Mouse (Mus musculus): ENCODE measurements around the gene C77080. TPM values are rescaled to one million over a fixed set of nuclear protein-coding genes. Genes with fewer than 3 reads are reported as not detected.

C77080 gene
- polyA plus RNA-seq, 1 experiment, result 1.9 TPM

DNA sequence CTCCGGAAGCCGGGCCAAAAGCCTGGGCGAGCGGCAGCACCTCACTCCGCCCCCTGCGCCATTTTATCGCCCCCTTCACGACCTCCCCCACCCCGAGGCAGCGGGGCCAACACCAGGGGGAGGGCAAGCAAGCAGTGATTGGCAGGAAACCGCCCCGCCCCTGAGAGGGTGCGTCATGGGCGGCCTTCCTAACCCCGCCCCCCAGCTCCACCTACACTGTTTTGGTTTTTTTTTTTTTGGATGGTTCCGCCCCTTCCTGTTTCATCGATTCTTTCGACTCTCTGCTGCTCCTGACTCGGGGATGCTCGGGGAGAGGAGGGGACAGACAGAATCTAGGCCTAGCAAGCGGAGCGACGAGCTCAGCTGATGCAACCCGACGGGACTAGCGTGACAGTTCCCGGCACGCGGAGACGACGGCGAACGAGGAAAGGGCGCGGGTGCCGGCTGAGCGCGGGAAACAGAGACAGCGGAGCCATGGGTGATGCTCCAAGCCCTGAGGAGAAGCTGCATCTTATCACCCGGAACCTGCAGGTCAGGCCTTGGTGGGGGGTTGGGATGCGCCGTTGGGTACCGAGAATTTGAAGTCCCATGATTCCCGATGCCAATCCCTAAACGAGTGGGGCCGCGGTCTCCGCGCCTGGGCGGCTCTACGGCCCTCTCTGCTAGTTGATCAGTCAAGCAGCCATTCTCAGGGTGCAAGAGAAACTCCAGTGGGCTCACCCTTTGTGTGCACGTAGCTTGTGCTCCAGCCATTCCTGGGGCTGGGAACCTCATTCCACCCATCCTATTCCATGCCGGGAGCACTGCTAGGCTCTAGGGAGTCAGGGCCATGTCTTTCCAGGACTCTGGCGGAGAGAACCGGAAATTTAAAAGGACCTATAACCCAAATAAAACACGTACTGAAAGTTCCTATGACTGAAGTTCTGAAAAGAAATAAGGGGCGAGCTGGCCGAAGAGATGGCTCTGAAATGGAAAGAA, 71.4 kb downstream of the C77080 start, which contains the start of the genes S100pbp and Yars:
Gene S100pbp (minus strand): TSS at position 186 of the 978 bp plus-strand sequence.
Gene Yars (plus strand): TSS at position 219 of the 978 bp plus-strand sequence.
- under 1% methylated on average over 58 of the region's 58 CpGs for WGBS
- TF ChIP-seq CTCF (IDR thresholded peaks at IDR 0.05; ENCODE audit: control insufficient read depth, insufficient read depth, low read length), result no peak
- peak; percentile 64; the same call in 1 of the 2 replicates for TF ChIP-seq POLR2A (IDR thresholded peaks at IDR 0.05; ENCODE audit: borderline replicate concordance, control insufficient read depth, low read depth, low read length)
- Histone ChIP-seq H3K27ac (ENCODE audit: control insufficient read depth, insufficient read depth, low read depth, low read length, poor library complexity) (peak within 1 kb of the TSS; percentile 47), H3K4me1 (ENCODE audit: control insufficient read depth, insufficient read depth, low read length) (peaks cover 4% of the 10 kb centered on the region), H3K4me3 (replicated peaks; ENCODE audit: control insufficient read depth, low read depth, low read length) (peak within 1 kb of the TSS; percentile 94)

- whole genome bisulfite sequencing, result under 1% methylated on average over 70 of the region's 74 CpGs
- peak overlapping the region; percentile 47 for H3K27ac ChIP-seq (ENCODE audit: control insufficient read depth, insufficient read depth, low read depth, low read length, poor library complexity)
- H3K4me1 ChIP-seq (ENCODE audit: control insufficient read depth, insufficient read depth, low read length), result peaks cover 4% of the 10 kb centered on the region
- H3K4me3 ChIP-seq (replicated peaks; ENCODE audit: control insufficient read depth, low read depth, low read length), result peak overlapping the region; percentile 94
- TF ChIP-seq POLR2A (IDR thresholded peaks at IDR 0.05; ENCODE audit: borderline replicate concordance, control insufficient read depth, low read depth, low read length) (no peak), CTCF (IDR thresholded peaks at IDR 0.05; ENCODE audit: control insufficient read depth, insufficient read depth, low read length) (no peak)
These were observed 72.2 kb downstream of the C77080 start for GRCm38 (mm10) chr4:129188803-129189541.

GRCm38 (mm10) chr4:129188041-129188659, 73.1 kb downstream of the C77080 start:
- WGBS, result 21% methylated on average over 5 of the region's 5 CpGs

GRCm38 (mm10) chr4:129179560-129179959, 81.6 kb downstream of the C77080 start:
- H3K4me3 ChIP-seq (replicated peaks; ENCODE audit: control insufficient read depth, low read depth, low read length), result no peak overlapping the region
- WGBS, result 59% methylated on average over 1 of the region's 1 CpGs
- H3K4me1 ChIP-seq (ENCODE audit: control insufficient read depth, insufficient read depth, low read length), result no peaks in the 10 kb centered on the region
- TF ChIP-seq CTCF (IDR thresholded peaks at IDR 0.05; ENCODE audit: control insufficient read depth, insufficient read depth, low read length) (no peak), POLR2A (IDR thresholded peaks at IDR 0.05; ENCODE audit: borderline replicate concordance, control insufficient read depth, low read depth, low read length) (no peak)
- H3K27ac ChIP-seq (ENCODE audit: control insufficient read depth, insufficient read depth, low read depth, low read length, poor library complexity), result no peak overlapping the region

More at GRCm38 (mm10) chr4:129188041-129188659, 73.1 kb downstream of the C77080 start:
- TF ChIP-seq POLR2A (IDR thresholded peaks at IDR 0.05; ENCODE audit: borderline replicate concordance, control insufficient read depth, low read depth, low read length), result no peak
- TF ChIP-seq CTCF (IDR thresholded peaks at IDR 0.05; ENCODE audit: control insufficient read depth, insufficient read depth, low read length), result no peak
- H3K4me1 ChIP-seq (ENCODE audit: control insufficient read depth, insufficient read depth, low read length), result peaks cover 4% of the 10 kb centered on the region
- H3K4me3 ChIP-seq (replicated peaks; ENCODE audit: control insufficient read depth, low read depth, low read length), result no peak overlapping the region
- H3K27ac ChIP-seq (ENCODE audit: control insufficient read depth, insufficient read depth, low read depth, low read length, poor library complexity), result no peak overlapping the region

- no peaks in the 10 kb centered on the region for H3K4me1 ChIP-seq (ENCODE audit: control insufficient read depth, insufficient read depth, low read length)
- TF ChIP-seq CTCF (IDR thresholded peaks at IDR 0.05; ENCODE audit: control insufficient read depth, insufficient read depth, low read length) (no peak; the same call in 1 of the 2 replicates), POLR2A (IDR thresholded peaks at IDR 0.05; ENCODE audit: borderline replicate concordance, control insufficient read depth, low read depth, low read length) (no peak)
- no peak overlapping the region for H3K27ac ChIP-seq (ENCODE audit: control insufficient read depth, insufficient read depth, low read depth, low read length, poor library complexity)
- WGBS, result 89% methylated on average over 1 of the region's 1 CpGs
- no peak overlapping the region for H3K4me3 ChIP-seq (replicated peaks; ENCODE audit: control insufficient read depth, low read depth, low read length)
These were observed 88.7 kb downstream of the C77080 start for GRCm38 (mm10) chr4:129172529-129172928.

Other genes starting within 250 kb of the C77080 start
- gene Rnf19b, start 203.1 kb downstream of the C77080 start, polyA plus RNA-seq (2011; ENCODE audit: insufficient read depth, insufficient read length, low replicate concordance, missing spikeins), result 23.9 and 47.7 TPM in 2 replicates
- gene Tmem54, start 155.9 kb downstream of the C77080 start, polyA plus RNA-seq (2011; ENCODE audit: insufficient read depth, insufficient read length, low replicate concordance, missing spikeins), result 1.8 TPM in 1 of 2 replicates, not detected in the other
- gene Hpca, start 139.4 kb downstream of the C77080 start, polyA plus RNA-seq (2011; ENCODE audit: insufficient read depth, insufficient read length, low replicate concordance, missing spikeins), result not detected in 2 replicates
- 2.7 TPM in 1 of 2 replicates, not detected in the other for gene Fndc5, start 124.4 kb downstream of the C77080 start, polyA plus RNA-seq (2011; ENCODE audit: insufficient read depth, insufficient read length, low replicate concordance, missing spikeins)
- 8.5 and 9.4 TPM in 2 replicates for gene S100pbp, start 71.7 kb downstream of the C77080 start, polyA plus RNA-seq (2011; ENCODE audit: insufficient read depth, insufficient read length, low replicate concordance, missing spikeins)
- 25.1 and 28.2 TPM in 2 replicates for gene Yars, start 71.6 kb downstream of the C77080 start, polyA plus RNA-seq (2011; ENCODE audit: insufficient read depth, insufficient read length, low replicate concordance, missing spikeins)
- not detected in 2 replicates for gene Sync, start 26.2 kb upstream of the C77080 start, polyA plus RNA-seq (2011; ENCODE audit: insufficient read depth, insufficient read length, low replicate concordance, missing spikeins)
- gene Rbbp4, start 74.0 kb upstream of the C77080 start, polyA plus RNA-seq (2011; ENCODE audit: insufficient read depth, insufficient read length, low replicate concordance, missing spikeins), result 178 and 215 TPM in 2 replicates
- gene Zbtb8os, start 74.3 kb upstream of the C77080 start, polyA plus RNA-seq (2011; ENCODE audit: insufficient read depth, insufficient read length, low replicate concordance, missing spikeins), result 22.7 and 62.2 TPM in 2 replicates
- 1.3 and 4.9 TPM in 2 replicates for gene Zbtb8a, start 116.7 kb upstream of the C77080 start, polyA plus RNA-seq (2011; ENCODE audit: insufficient read depth, insufficient read length, low replicate concordance, missing spikeins)
- gene Zbtb8b, start 179.4 kb upstream of the C77080 start, polyA plus RNA-seq (2011; ENCODE audit: insufficient read depth, insufficient read length, low replicate concordance, missing spikeins), result not detected in 2 replicates
- gene Bsdc1, start 200.2 kb upstream of the C77080 start, polyA plus RNA-seq (2011; ENCODE audit: insufficient read depth, insufficient read length, low replicate concordance, missing spikeins), result 96.2 and 127 TPM in 2 replicates
- not detected in 2 replicates for gene Tssk3, start 229.6 kb upstream of the C77080 start, polyA plus RNA-seq (2011; ENCODE audit: insufficient read depth, insufficient read length, low replicate concordance, missing spikeins)
- gene Fam229a, start 229.8 kb upstream of the C77080 start, polyA plus RNA-seq (2011; ENCODE audit: insufficient read depth, insufficient read length, low replicate concordance, missing spikeins), result 2.8 TPM in 1 of 2 replicates, not detected in the other